Mouse (Mus musculus): Measurements from ENCODE around the gene Wnt11. TPM values are rescaled to one million over a fixed set of nuclear protein-coding genes. Genes with fewer than 3 reads are reported as not detected.

Wnt11 gene
- polyA plus RNA-seq, 1 experiment = 1.5 TPM

DNA sequence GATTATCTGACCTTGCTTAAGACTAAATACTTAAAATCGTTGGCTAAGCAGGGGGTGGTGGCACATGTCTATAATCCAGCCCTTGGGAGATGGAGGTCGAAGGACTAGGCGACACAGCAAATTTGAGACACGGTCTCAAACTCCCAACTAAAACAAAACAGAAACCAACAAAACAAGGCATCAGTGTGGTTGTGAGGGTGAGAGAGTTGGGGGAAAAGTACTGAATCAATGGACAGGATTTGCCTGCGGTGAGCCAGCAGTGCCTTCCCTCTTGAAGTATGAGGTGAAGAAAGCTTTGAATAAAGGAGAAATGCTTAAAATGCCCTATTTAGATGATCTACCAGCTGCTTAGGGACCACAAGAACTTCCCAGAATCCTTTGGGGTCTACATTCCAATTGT lies 58.2 kb downstream of the Wnt11 start:
- Histone ChIP-seq H3K27ac (ENCODE audit: control insufficient read depth, insufficient read depth, low read depth, low read length, poor library complexity) (no peak overlapping the region), H3K4me1 (ENCODE audit: control insufficient read depth, insufficient read depth, low read length) (peaks cover 4% of the 10 kb centered on the region), H3K4me3 (replicated peaks; ENCODE audit: control insufficient read depth, low read depth, low read length) (no peak overlapping the region)
- TF ChIP-seq POLR2A (IDR thresholded peaks at IDR 0.05; ENCODE audit: borderline replicate concordance, control insufficient read depth, low read depth, low read length) = no peak
- no peak for TF ChIP-seq CTCF (IDR thresholded peaks at IDR 0.05; ENCODE audit: control insufficient read depth, insufficient read depth, low read length)
- 30% methylated on average over 5 of the region's 5 CpGs for WGBS

DNA sequence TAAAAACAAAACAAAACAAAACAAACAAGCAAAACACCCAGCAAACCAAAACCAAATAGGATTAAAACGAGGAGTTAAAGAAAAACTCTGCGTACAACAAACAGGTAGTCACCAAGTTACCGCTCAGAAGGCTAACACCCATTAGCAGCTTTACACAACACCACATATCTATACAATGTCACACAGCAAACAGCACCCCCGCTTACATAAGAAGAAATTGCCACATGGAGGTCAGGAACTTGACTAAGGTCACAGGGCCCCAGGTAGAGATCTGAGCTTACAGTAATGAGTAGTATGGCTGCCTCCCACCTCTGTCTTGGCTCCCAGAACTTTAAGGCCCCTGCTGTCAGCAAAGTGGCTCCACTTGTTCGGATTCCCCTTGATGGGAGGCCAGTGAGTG lies 59.4 kb downstream of the Wnt11 start:
- no peak for TF ChIP-seq CTCF (IDR thresholded peaks at IDR 0.05; ENCODE audit: control insufficient read depth, insufficient read depth, low read length)
- TF ChIP-seq POLR2A (IDR thresholded peaks at IDR 0.05; ENCODE audit: borderline replicate concordance, control insufficient read depth, low read depth, low read length) = no peak
- Histone ChIP-seq H3K4me3 (replicated peaks; ENCODE audit: control insufficient read depth, low read depth, low read length) (no peak overlapping the region), H3K4me1 (ENCODE audit: control insufficient read depth, insufficient read depth, low read length) (peaks cover 2% of the 10 kb centered on the region), H3K27ac (ENCODE audit: control insufficient read depth, insufficient read depth, low read depth, low read length, poor library complexity) (no peak overlapping the region)
- 75% methylated on average over 5 of the region's 5 CpGs for WGBS

DNA sequence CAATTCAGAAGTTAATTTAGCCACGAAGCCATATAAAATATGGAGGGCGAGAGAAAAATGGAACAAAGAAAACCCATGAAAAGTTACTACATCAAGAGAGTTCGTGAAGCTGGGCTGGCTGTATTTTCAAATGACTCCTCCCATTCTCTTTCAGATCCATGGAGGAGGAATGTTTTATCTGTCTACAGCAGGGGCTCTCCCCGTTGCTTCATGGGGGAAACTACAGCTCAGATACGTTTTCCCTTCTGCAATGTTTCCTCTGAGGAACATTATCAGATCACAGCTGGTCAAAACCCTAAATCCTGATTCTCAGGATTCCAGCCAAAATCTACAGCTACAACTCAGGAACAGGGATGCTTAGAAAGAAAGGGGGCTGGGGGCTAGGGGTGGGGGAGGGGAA lies 59.9 kb downstream of the Wnt11 start:
- 72% methylated on average over 5 of the region's 5 CpGs for WGBS
- no peak overlapping the region for H3K4me3 ChIP-seq (replicated peaks; ENCODE audit: control insufficient read depth, low read depth, low read length)
- TF ChIP-seq CTCF (IDR thresholded peaks at IDR 0.05; ENCODE audit: control insufficient read depth, insufficient read depth, low read length) (no peak), POLR2A (IDR thresholded peaks at IDR 0.05; ENCODE audit: borderline replicate concordance, control insufficient read depth, low read depth, low read length) (no peak)
- H3K27ac ChIP-seq (ENCODE audit: control insufficient read depth, insufficient read depth, low read depth, low read length, poor library complexity) = no peak overlapping the region
- peaks cover 2% of the 10 kb centered on the region; the same call in 1 of the 2 replicates for H3K4me1 ChIP-seq (ENCODE audit: control insufficient read depth, insufficient read depth, low read length)

DNA sequence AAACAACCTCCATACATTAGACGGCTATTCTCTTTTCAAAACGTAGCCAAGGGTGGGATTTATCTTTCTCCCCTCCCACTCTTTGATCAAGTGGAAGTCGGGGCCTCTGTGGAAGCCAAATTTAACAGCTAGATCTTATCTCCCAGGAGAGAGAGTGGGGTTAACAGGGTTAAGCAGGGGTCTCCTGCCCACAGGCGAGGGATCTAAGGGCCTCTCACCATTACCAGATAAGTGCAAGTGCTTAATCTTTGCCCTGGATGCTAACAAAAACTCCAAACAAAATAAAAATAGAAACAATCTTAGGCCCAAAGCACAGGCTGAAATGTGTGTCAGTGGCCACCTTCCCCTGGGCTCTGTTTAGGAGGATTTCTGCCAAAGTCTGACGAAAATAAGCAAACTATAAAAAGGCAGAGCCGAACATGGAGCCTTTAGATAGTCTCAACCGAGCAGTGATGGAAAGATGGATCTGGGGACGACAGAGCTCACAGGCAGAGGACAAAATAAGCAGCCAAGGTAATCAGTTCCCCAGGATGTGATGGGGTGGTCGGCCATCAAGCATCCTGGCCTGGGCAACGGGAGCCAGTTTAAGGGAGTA lies 60.7 kb downstream of the Wnt11 start:
- peaks cover 2% of the 10 kb centered on the region; the same call in 1 of the 2 replicates for H3K4me1 ChIP-seq (ENCODE audit: control insufficient read depth, insufficient read depth, low read length)
- H3K4me3 ChIP-seq (replicated peaks; ENCODE audit: control insufficient read depth, low read depth, low read length) = no peak overlapping the region
- WGBS = 67% methylated on average over 10 of the region's 10 CpGs
- TF ChIP-seq CTCF (IDR thresholded peaks at IDR 0.05; ENCODE audit: control insufficient read depth, insufficient read depth, low read length) (no peak), POLR2A (IDR thresholded peaks at IDR 0.05; ENCODE audit: borderline replicate concordance, control insufficient read depth, low read depth, low read length) (no peak)
- no peak overlapping the region for H3K27ac ChIP-seq (ENCODE audit: control insufficient read depth, insufficient read depth, low read depth, low read length, poor library complexity)

DNA sequence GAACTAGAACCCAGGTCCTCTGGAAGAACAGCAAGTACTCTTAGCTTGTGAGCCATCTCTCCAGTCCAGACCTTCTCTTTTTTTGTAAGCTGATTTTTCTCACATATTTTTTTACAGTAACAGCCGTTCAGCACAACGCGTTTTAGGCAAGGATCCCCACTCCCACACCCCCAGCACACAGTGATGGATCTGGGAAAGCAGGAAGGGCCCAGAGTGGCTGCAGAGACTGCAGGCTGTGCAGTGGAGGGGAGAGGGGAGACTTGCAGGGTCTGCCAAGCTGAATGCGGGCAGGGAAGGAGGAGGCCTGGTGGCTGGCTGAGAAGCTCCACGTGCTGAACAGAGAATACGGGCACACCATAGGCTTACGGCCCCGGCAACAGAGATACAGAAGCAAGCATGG lies 62.4 kb downstream of the Wnt11 start:
- Histone ChIP-seq H3K4me1 (ENCODE audit: control insufficient read depth, insufficient read depth, low read length) (peaks cover 2% of the 10 kb centered on the region; the same call in 1 of the 2 replicates), H3K27ac (ENCODE audit: control insufficient read depth, insufficient read depth, low read depth, low read length, poor library complexity) (no peak overlapping the region), H3K4me3 (replicated peaks; ENCODE audit: control insufficient read depth, low read depth, low read length) (no peak overlapping the region)
- 94% methylated on average over 8 of the region's 8 CpGs for WGBS
- TF ChIP-seq POLR2A (IDR thresholded peaks at IDR 0.05; ENCODE audit: borderline replicate concordance, control insufficient read depth, low read depth, low read length) = no peak
- TF ChIP-seq CTCF (IDR thresholded peaks at IDR 0.05; ENCODE audit: control insufficient read depth, insufficient read depth, low read length) = no peak

DNA sequence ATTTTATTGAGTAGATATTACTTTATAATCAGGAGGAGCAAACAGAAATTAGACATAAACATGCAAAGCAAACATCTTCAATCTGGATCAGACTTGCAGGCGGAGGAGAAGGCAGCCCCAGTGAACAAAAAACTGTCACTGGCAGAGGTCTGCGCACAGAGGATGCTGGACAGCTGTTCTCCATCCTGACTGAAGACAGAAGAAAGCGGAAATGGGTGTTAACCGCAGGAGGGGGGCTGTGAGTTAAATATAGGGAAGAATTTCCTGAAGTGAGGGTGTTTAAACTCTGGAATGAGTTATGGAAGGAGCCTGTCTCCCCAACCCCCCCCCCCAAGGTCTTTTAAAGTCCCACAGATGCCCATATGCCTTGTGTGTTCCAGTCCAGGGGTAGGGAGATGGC lies 64.9 kb downstream of the Wnt11 start:
- no peaks in the 10 kb centered on the region for H3K4me1 ChIP-seq (ENCODE audit: control insufficient read depth, insufficient read depth, low read length)
- 72% methylated on average over 4 of the region's 4 CpGs for WGBS
- no peak overlapping the region for H3K4me3 ChIP-seq (replicated peaks; ENCODE audit: control insufficient read depth, low read depth, low read length)
- TF ChIP-seq CTCF (IDR thresholded peaks at IDR 0.05; ENCODE audit: control insufficient read depth, insufficient read depth, low read length) (no peak), POLR2A (IDR thresholded peaks at IDR 0.05; ENCODE audit: borderline replicate concordance, control insufficient read depth, low read depth, low read length) (no peak)
- H3K27ac ChIP-seq (ENCODE audit: control insufficient read depth, insufficient read depth, low read depth, low read length, poor library complexity) = no peak overlapping the region

DNA sequence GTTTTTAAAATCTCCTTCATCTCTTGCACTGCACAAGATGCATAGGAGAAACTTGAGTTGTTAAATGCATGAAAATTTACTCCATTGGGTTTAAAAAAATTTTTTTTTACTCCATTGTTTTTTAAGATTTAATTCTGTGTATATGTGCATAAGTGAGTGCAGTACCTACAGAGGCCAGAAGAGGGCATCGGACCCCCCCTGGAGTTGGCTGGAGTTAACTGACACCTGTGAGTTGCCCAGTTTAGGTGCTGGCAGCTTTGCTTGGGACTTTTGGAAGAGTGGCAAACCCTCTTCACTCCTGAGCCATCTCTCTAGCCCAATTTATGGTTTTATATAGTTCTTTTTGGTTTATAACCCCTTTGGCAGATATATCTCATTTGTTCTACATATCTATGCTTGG lies 66.2 kb downstream of the Wnt11 start:
- TF ChIP-seq POLR2A (IDR thresholded peaks at IDR 0.05; ENCODE audit: borderline replicate concordance, control insufficient read depth, low read depth, low read length) (no peak), CTCF (IDR thresholded peaks at IDR 0.05; ENCODE audit: control insufficient read depth, insufficient read depth, low read length) (peak; percentile 32; the same call in 1 of the 2 replicates)
- H3K4me3 ChIP-seq (replicated peaks; ENCODE audit: control insufficient read depth, low read depth, low read length) = no peak overlapping the region
- no peaks in the 10 kb centered on the region for H3K4me1 ChIP-seq (ENCODE audit: control insufficient read depth, insufficient read depth, low read length)
- WGBS = 92% methylated on average over 1 of the region's 1 CpGs
- no peak overlapping the region for H3K27ac ChIP-seq (ENCODE audit: control insufficient read depth, insufficient read depth, low read depth, low read length, poor library complexity)

DNA sequence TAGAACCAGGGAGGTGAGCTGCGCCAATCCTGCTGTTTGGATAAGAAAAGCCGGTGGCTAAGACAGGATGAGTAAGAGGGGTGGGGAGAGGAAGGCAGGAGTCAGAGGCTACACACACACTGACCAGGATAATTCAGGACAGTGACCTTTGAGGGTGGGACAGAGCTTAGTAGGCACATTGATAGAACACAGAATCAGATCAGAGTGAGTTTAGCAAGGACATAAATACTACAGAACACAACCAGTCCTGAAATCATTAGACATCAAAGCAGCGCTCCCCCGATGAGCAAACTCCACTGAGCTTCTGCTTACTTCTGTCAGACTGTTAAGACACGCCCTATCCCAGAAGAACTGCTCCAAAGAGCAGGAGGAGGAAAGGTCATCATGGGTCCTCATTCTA lies 69.0 kb downstream of the Wnt11 start:
- WGBS = 81% methylated on average over 5 of the region's 5 CpGs
- no peaks in the 10 kb centered on the region for H3K4me1 ChIP-seq (ENCODE audit: control insufficient read depth, insufficient read depth, low read length)
- no peak overlapping the region for H3K4me3 ChIP-seq (replicated peaks; ENCODE audit: control insufficient read depth, low read depth, low read length)
- H3K27ac ChIP-seq (ENCODE audit: control insufficient read depth, insufficient read depth, low read depth, low read length, poor library complexity) = no peak overlapping the region
- no peak for TF ChIP-seq POLR2A (IDR thresholded peaks at IDR 0.05; ENCODE audit: borderline replicate concordance, control insufficient read depth, low read depth, low read length)
- TF ChIP-seq CTCF (IDR thresholded peaks at IDR 0.05; ENCODE audit: control insufficient read depth, insufficient read depth, low read length) = no peak

Other genes starting within 250 kb of the Wnt11 start
- gene Emsy, start 178.3 kb upstream of the Wnt11 start, polyA plus RNA-seq (2011; ENCODE audit: insufficient read depth, insufficient read length, low replicate concordance, missing spikeins) = 15.0 and 17.0 TPM in 2 replicates
- 8.2 and 9.0 TPM in 2 replicates for gene Thap12, start 132.0 kb upstream of the Wnt11 start, polyA plus RNA-seq (2011; ENCODE audit: insufficient read depth, insufficient read length, low replicate concordance, missing spikeins)

Data from bone marrow, adult 2 months (tissue).